Mouse (Mus musculus) left cerebral cortex, adult 8-10 months (tissue): ENCODE measurements around the gene Axdnd1. TPM values are rescaled to one million over a fixed set of nuclear protein-coding genes. Genes with fewer than 3 reads are reported as not detected.
"Not testable (repeated sequence)": the region's sequence is repeated elsewhere in the genome, so short reads cannot be mapped to it uniquely, and the experiment has no call there.

Experiments
- DNase-seq, 2 experiments: peaks; one replicate each; pipeline ENCODE4 v3.0.0; 2022; ENCODE audit warnings: low spot score in 2 of 2
- total RNA-seq, 4 experiments: library from RNA; stranded (reverse); gene quantifications; 2 replicates each; pipeline ENCODE4 v1.2.4; 2022

Gene Axdnd1
- total RNA-seq, 4 experiments from 2014 or later, result 0.15 to 0.70 (median 0.32) TPM

DNA sequence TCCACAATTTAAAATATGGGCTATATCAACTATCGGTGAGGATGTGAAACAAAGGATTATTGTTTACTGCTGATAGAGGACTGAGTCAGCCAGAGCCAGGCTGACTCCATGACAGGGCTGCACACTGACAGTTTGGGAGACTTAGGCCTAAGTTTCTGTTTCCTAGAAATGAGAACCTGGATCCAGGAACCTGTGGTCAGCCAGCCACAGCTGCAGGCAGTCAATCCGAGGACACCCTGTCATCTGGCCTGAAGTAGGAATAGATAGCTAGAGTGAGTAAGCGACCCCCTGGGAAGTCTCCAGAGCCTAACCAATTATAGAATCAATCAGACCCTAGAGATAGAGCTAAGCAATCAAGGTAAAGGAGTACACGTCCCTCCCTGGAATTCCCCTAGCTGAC lies 76.5 kb downstream of the Axdnd1 start:
- DNase-seq, result no peak

DNA sequence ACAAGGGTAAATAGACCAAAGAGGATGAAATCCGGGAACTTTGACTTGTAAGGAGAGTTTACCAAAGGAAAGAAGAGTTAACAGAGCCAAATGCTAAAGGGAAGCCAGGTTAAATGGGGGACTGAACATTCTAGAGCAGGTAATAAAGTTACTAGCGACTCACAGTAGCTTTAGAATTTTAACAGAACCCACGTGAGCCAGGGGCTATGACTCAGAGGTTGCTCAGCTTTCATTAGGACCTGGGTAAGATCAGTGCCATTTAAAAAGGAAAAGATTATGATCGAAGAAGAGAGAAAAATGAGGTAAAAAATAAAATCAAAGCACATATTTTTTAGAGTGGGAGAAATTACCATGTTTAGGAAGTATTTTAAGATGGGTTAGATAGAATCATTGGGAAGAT lies 80.1 kb downstream of the Axdnd1 start:
- DNase-seq, result no peak

DNA sequence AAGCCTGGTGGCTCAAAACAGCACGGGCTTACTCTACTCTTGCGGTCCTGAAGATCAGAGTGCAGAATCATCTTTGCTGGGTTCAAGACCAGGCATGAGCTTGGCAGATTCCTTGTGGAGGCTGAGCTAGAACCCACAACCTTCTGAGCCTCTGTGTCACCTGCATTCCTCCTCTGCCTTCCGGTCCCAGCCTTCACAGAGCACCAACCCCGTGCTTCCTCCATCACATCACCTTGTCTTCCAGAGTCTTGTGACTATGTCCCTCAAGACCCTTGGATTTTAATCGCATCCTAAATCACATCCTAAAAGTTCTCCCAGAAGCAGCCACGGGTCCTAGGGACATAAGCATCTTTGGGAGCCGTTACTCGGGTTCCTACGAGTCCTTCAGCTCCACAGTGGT lies 97.8 kb downstream of the Axdnd1 start:
- no peak for DNase-seq

DNA sequence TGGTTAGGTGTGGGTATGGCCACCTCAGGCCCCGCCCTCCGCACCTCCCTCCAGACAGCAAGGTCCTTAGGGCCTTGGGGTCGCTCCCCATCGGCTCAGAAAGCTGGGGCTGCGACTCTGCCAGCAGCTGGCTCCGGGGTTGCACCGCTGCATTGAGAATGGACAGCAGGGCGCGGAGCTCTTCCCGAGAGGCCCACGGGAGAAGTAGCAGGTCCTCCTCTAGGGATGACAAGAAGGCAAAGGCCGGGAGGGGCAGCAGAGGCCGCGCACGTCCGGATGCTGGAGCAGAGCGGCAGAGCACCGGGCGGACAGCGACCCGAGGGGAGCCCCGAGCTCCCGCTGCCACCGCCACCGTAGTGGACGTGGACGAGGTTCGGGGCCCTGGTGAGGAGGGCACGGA lies 110.3 kb downstream of the Axdnd1 start, which contains the start of gene Nphs2:
Nphs2 (plus strand) TSS at position 98 of the 400 bp plus-strand sequence.
- no peak for DNase-seq

DNA sequence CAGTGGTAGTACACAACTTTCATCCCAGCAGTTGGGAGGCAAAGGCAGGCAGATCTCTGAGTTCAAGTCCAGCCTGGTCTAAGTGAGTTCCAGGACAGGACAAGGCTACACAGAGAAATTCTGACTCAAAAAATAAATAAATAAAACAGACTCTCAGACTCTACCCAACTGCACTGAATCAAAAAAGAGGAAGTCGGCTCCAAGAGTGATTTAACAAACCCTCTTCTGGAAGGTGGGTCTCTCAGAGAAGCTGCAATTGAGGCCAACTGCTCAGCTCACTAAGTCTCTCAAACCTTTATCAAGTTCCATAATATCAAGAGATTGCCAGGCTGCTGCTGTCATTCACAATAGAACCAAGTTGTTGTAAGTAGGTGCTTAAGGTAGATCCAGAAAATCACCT lies 112.4 kb downstream of the Axdnd1 start:
- DNase-seq, result no peak

DNA sequence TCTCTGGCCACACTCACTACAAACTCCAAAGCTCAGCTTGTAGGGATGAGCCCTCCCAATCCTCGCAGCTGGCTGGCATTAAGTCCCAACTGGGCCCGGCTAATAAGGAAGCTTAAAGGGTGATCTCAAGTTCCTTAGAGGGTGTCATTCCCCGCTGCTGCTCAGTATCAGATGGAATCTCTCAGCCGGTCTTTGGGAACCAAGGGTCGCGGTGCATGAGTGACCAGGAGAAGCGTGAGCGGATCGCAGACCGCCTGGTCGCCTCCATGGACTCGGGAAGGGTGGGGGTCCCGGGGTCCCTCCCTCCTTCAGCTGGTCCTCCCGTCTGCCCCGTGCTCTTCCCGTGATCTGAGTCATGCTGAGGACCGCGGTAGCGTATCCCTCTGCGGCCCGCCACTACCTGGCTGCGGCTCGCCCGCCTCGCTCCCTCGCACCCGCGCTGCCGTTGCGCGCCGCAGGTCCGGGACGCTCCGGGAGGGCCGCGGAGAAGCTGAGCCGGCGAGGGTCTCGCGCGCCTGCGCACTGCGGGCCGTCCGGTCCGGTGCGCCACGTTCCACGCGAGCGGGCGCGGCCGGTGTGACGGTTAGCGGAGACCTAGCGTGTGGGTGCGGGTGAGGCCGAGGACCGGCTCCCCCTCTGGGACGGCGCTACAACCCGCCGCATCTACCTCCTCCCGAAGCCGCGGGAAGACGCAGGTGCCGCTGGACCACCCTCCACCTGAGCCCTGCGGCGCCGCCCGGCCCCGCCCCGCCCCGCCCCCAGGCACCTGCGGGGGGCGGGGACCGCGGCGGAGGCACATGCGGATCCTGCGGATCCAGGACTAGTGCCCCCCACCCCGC lies 117.8 kb downstream of the Axdnd1 start, which contains the start of gene Tdrd5:
Tdrd5 (minus strand) TSS at position 754 of the 839 bp plus-strand sequence.
- peak; percentile 33 to 38 for DNase-seq

DNA sequence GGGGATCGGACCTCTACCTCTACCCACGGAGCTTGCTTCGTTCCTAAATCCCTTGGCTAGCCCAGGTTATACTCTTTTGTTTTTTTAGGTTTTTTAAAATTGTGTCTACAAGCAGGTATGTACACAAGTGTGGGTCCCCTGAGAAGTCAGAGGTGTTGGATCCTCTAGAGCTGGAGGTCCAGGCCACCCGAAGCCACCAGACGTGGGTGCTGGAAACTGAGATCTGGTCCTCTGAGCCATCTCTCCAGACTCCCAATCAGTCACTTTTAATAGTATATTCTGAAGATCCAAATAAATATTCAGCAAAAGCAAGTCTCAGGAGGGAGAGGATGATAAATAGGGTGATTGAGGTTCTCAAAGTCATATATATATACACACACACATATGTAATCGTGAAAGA lies 130.9 kb downstream of the Axdnd1 start:
- DNase-seq, result no peak

DNA sequence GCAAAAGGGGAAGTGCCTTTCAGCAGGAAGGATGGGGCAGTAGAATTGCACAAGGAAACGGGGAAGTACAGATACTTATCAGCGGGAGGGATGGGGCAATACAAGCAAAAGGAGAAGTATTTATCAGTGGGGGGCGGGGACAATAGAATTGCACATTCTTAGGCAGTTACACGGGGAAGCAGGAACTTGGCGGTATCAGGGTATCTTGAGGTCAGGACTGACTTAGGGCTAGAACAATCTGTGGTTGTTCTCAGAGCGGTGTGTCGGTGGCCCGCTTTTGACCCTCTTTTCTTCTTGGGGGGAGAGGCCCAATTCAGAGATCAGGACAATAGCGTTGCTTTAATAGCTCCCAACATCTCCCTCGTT lies 131.8 kb downstream of the Axdnd1 start:
- not testable (repeated sequence) for DNase-seq

DNA sequence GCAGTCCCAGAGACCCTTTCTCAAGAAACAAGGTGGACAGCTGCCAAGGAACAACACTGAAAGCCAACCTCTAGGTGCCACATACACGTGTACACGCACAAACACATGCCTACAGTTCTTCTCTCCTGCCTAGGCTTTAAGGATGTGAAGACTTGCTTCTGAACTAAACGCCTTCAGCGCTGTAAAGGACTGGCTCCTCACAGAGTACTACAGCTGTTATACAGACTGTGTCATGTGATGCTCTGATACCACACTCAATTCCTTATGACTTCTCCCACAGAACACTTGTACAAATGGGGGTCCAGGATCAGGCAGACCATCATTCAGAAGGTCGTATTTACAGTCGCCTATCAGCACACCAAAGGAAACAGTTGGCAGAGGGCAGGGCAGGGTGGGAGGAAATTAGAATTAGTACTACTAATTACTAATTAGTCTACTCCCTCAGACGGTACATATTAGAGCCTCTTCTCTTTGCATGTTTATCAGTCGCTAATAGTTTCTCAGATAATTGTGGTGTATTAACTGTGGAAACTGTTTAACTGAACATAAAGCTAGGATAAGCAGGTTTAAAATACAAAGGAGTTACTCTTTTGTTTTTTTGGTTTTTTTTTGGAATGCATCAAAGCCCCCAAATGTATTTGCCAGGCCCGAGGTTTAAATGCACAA lies 132.3 kb downstream of the Axdnd1 start:
- no peak for DNase-seq

DNA sequence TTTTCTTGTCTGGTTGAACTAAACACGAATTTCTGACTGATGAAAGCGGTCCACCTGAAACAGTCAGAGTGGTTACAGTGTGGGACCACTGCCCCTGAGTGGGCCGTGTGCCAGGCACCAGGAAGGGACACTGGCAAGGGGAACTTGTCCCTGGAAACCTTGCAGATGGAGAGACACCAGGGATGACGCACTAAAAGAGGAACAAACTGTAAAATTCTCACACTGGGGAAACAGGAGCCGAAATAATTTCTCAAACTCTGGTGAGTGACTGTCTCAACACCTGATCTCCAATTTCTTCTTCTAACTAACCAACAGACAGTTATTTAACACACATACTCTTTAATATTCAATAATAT lies 135.4 kb downstream of the Axdnd1 start:
- DNase-seq, result no peak

DNA sequence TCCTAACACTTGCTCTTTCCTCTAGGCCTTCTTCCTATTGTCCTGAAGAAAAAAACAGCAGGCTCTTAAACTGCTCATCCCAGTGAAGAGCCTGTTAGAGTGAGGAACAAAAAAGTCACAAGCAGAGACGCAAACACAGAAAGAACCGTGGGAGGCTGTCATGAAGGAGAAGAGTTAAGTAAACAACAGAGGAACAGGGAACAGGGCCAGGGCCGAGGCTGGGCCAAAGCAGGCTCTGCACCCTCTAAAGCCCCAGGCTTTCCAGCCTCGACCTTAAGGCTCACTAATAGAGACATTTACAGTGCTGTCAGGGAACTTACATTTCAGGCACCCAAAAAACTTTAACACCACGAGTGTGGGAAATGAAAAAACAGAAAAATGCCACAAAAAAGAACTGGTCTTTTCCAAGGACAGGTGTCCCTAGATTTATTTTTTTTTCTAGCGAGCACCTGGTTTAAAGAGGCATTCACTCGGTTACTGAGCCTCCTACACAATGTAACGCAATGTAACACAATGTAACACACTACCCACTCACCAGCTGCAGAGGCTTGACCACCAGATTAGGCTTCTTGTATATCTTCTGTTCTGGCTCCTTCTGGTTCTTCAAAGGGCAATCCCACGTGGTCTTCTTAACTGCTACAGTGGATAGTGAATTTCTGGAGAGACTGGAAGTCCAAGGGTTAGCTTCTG lies 136.0 kb downstream of the Axdnd1 start:
- DNase-seq, result peak in 1 of 2 experiments; percentile 44

DNA sequence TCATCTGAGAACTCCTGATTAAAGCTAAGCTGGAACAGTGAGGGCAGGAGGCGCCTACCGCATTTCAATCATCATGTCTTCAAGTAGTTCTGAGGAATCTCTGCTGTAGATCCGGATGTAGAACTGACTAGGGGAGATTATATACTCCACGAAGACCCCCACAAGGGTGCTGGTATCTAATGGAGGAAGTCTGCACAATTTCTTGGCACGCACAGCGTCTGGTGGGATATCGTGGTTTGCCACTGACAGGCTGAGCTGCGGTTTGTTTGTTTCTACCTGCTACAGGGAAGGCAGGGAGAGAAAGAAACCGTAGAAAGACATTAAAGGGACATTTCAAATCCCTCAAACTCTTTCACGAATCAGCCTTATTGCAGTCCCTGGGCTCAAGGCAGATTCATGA lies 136.8 kb downstream of the Axdnd1 start:
- DNase-seq, result no peak

DNA sequence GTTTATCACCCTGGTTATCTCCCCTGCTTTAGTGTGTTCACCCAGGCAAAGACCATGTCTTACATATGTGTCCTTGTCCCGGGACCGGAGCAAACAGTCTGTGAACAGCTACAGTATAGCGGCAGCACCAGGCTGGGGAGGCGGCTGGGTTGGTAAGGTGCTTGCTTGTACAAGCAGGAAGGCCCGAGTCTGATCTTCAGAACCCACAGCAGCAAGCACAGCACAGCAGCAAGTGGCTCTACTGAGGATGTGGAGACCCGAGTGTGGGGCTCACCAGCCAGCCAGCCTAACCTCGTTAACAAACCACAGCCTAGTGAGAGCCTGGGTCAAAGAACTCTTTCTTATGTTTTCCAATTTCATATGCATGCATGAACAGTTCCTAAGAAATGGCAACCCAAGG lies 140.8 kb downstream of the Axdnd1 start:
- DNase-seq, result no peak

DNA sequence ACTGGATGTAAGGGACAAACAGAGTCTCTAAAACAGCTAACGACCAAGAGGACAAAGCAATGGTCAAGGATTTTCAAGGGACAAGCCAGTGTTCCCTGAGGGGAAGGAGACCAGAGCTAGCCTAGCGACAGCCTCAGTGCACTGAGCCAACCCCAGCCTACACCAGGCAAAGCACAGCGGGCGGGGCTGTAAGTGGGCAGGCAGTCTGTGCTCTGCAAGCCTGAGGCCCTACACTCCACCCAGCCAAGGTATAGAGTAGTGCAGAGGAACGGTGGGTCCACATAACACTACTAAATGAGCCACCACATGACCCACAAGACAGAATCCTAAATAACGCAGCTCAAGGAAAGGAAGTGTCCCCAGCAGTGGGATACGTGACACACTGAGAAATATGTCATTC lies 147.3 kb downstream of the Axdnd1 start:
- DNase-seq, result no peak

Other genes starting within 250 kb of the Axdnd1 start
- 1 to 10 TPM; 6.9 to 8.0 (median 7.4) TPM for gene Fam163a, start 216.1 kb downstream of the Axdnd1 start, total RNA-seq
- 1 to 10 TPM; 2.6 to 2.8 (median 2.6) TPM for gene Tdrd5, start 117.5 kb downstream of the Axdnd1 start, total RNA-seq
- gene Nphs2, start 110.4 kb downstream of the Axdnd1 start, total RNA-seq, result under 1 TPM; 0.30 to 0.71 (median 0.52) TPM
- gene Gm2000, start 55.1 kb downstream of the Axdnd1 start, total RNA-seq, result 100 to 1,000 TPM; 332 to 421 (median 371) TPM
- 10 to 100 TPM; 45.3 to 61.8 (median 49.9) TPM for gene Soat1, start 53.2 kb upstream of the Axdnd1 start, total RNA-seq
- gene Gm10031, start 102.9 kb upstream of the Axdnd1 start, total RNA-seq, result 10 to 100 TPM; 40.3 to 52.2 (median 46.6) TPM
- 10 to 100 TPM; 58.0 to 62.1 (median 60.6) TPM for gene Abl2, start 137.6 kb upstream of the Axdnd1 start, total RNA-seq